Mouse (Mus musculus) heart, postnatal 0 days (tissue): ENCODE data around the gene Adcy3.

Source experiments
- CTCF ChIP-seq: IDR thresholded peaks from 2 replicates; pipeline ENCODE4 v1.5.1; 2016; ENCODE audit warnings: antibody characterized with exemption, control low read depth, low read depth
- EP300 ChIP-seq: IDR thresholded peaks from 2 replicates; pipeline ENCODE4 v1.6.1; 2016; ENCODE audit warnings: antibody characterized with exemption, low read depth

DNA sequence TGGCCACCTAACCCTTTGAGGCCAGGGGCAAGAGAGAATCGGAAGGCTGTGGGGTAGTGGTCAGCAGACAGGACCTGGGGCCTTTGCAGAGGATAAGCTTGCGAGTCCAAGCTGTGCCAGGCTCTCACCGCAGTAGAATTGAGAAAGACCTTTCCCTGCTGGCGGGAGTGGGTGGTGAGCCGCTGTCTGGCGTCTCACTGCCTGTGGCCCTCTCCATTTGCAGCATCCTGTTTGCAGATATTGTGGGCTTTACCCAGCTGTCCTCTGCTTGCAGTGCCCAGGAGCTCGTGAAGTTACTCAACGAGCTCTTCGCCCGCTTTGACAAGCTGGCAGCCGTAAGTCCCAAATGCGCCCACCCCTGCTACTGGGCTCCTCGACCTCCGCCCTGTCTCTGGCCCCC lies 61.7 kb downstream of the Adcy3 start:
- TF ChIP-seq EP300 (no peak), CTCF (no peak)
